Mouse (Mus musculus) adrenal gland, adult (tissue): ENCODE results near the gene Gm20388.
A peak's percentile ranks its signal among the peaks of the same experiment; 100 is the strongest.

ENCODE experiments used
- DNase-seq, 2 experiments: peaks; one replicate each; pipeline ENCODE4 v3.0.0; 2022 to 2023; ENCODE audit warnings: low spot score in 1 of 2; ENCODE audit not compliant: inconsistent age in 2 of 2

Gm20388 gene

GRCm38 (mm10) chr8:124348087-124348486 is 4437.4 kb downstream of the Gm20388 start:
- no peak for DNase-seq

- peak; percentile 74 to 95 for DNase-seq
These were observed 4439.0 kb downstream of the Gm20388 start for GRCm38 (mm10) chr8:124349663-124350062.

DNA sequence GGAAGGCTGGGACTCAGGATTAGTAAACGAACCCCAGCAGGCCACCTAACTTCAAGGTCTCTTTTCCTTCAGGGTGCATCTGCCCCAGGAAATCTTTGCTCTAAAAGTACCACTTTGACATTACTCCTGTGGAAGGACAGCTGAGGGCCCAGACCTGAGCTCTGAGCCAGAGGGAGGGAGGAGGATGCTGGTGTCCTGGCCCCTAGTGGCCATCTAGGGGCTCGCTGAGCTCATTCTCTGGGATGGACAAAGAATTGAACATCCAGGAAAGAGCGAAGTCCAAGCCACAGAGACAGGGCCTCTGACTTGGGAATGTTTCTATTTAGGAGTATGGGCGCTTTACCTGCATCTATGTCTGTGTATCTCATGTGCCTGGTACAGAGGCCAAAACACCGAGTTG is 4441.0 kb downstream of the Gm20388 start:
- no peak for DNase-seq

GRCm38 (mm10) chr8:124360911-124361310 is 4450.3 kb downstream of the Gm20388 start:
- DNase-seq: no peak

GRCm38 (mm10) chr8:124361773-124362427 is 4451.3 kb downstream of the Gm20388 start:
- DNase-seq: no peak

DNA sequence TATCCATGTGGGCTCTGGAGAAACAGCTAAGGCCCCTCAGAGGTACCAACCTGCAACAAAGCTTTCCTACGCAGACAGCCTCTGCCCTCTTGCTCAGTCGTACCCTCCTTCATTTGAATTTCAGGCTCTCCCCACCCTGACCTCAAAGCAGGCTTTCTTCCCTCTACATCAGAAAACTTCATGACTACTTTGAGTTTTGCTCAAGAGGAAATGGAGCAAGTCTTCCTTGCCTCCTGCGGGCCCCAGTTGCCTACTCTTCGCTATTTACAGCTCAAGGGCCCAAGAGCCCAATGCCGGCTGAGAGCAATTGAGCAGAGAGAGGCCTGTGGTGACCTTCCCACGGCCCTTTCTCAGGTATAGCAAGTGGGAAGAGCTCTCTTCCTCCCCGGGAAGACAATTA is 4451.9 kb downstream of the Gm20388 start:
- DNase-seq: no peak

DNA sequence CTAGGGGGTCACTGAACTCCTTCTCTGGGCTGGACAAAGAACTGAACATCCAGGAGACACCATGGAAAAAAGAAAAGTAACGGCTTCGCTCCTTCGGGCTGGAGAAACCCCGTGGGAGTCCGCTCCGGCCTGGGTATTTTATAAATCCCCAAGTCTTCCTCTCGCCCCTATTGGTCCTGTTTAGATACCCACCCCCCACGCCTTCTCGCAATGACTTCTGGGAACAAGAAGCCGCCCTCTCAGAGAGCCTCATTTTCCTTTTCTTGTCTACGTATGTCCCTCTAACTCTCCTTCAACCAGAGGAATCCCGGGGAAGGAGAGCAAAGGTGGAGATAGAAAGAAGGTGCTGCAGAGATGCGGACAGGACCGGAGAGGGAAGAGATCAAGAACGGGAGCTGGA is 4452.7 kb downstream of the Gm20388 start:
- no peak for DNase-seq

DNA sequence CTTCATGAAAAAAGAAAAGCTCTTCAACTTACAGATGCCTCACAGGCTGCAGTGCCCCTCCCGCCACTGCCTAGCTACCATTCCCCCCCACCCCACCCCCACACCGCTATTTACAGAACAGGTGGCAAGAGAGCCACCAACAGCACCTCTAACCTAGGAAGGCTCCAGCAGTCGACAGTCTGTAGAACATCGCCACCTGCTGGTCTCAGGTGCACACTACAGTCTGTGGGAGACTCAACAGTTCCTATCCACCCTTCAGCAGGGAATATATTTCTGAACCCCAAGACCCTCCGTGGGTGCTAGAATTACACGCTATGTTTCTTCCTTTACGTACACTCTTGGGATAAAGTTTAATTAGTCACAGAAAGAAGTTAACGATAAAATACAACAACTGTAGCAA is 4457.6 kb downstream of the Gm20388 start:
- DNase-seq: peak; percentile 50 to 84

GRCm38 (mm10) chr8:124370422-124371183 is 4460.0 kb downstream of the Gm20388 start:
- no peak for DNase-seq

DNA sequence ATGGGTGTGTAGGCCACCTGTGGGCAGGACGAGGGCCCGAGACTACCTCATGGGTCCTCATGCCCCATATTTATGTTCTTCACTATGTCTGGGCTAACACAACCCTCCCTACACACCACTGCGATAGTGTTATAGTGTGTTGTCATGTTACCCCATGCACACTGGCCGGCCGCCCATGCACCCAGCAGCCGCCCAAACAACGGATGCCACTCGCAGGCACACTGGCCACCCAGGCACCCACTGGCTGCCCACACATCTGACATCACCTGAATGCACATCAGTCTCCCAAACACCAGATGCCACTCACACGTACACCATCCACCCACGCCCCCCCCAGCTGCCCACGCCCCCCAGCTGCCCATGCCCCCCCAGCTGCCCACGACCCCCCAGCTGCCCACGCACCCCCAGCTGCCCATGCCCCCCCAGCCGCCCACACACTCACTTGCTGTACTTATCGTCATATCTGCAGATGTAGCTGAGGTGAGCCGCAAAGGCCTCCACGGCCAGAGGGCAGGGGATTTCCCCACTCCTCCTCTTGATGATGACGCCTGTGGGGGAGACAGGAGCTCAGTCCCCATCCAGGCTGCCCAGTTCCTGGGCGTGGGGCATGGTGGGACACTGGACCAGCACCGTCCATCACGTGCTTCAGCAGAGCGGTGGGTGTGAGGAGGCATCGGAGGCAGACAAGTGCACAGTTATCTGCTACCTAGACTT is 4460.9 kb downstream of the Gm20388 start:
- DNase-seq: no peak

DNA sequence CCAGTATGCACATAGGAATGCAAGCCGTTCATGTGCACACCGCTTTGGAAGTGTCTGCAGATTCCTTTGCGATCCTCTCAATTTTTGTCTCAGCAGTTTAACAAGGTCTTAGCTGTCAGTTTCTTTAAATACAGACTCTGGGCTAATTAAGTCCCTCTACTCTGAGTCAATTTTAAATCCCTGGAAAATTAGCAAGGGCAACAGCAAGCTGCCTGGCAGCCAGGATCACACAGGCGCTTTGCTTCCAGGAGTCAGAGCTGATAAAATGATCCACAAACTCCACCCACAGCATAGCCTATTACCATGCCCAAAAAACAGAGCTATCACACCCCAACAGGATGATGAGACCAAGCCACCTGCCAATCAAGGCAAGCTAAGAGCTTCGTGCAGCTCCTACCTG is 4463.1 kb downstream of the Gm20388 start:
- no peak for DNase-seq

GRCm38 (mm10) chr8:124375168-124375567 is 4464.5 kb downstream of the Gm20388 start:
- DNase-seq: peak; percentile 46 to 58

DNA sequence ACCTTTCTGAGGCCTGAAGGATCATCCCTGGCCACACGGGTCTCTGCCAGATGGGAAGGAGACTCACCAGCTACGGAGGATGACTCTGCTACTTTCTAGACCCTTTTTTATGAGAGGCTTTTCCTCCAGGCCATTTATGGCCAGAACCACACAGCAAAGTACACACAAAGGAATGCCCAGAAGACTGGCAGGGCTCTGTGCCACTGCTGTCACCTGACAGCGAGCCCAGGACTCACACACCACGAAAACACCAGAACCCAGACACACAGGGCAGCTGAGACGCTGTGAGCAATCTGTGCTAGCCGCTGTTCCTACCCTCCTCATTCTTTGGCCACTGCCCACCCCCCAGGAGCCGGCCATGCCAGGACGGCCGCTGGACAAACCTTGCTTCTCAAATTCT is 4465.1 kb downstream of the Gm20388 start:
- no peak for DNase-seq

GRCm38 (mm10) chr8:124376406-124376805 is 4465.8 kb downstream of the Gm20388 start:
- DNase-seq: no peak

DNA sequence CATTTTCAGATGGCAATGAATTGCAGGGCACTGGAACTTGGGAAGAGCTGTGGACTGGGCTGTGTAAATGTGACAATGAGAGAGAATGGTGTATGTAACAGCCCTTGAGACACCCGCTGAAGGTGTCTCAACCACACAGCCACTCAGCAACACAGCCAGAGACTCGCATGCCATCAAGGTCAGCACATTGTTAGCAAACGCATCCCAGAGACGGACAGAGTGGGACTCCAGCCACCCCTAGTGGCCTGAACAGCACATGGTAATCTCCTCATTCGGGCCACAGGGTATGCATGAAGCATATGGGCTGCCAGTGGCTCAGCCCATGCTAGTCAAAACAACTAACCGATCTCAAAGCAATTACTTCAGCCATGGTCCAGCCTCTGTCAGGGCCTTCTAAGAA is 4468.6 kb downstream of the Gm20388 start:
- peak in 1 of 2 experiments; percentile 56 for DNase-seq

GRCm38 (mm10) chr8:124382235-124382634 is 4471.6 kb downstream of the Gm20388 start:
- no peak for DNase-seq

DNA sequence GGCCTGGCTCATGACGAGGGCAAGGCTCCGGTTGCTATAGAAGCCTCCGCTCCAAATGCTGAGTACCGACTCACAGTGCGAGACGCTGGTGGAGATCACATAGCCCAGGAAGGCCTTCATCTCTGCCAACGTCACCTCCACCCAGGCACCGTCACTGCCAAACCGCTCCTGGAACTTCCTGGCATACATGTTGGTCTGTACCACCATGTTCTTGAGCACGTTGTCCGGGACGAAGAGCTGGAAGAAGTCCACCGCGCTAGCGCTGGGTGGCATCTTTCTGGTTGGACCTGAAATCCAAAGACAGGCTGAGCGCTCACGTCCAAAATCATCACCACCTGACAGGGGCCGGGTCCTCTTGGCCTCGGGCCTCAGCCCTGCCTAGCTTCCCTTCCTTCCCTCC is 4473.7 kb downstream of the Gm20388 start:
- DNase-seq: no peak

- DNase-seq: peak; percentile 75 to 81
These were observed 4475.7 kb downstream of the Gm20388 start for GRCm38 (mm10) chr8:124386225-124386899.

DNA sequence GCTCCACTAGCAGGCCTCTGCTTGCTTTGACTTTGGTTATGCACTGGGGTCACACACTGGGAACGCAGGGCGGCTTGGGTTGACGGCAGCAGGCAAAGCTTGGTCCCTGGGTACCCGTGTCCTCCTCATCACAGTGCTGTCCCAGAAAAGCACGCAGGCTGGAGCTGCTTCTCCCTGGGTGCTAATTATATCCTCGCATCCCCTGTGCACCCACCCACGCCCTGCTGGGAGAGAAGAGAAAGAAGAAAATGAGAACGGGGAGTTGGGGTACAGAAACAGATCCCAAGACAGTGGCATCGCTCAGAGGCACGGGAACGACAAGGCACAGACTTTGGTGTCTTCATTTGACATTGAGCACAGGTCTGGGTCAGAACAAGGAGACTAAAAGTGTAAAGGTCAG is 4478.9 kb downstream of the Gm20388 start:
- DNase-seq: no peak

- DNase-seq: no peak
These were observed 4480.6 kb downstream of the Gm20388 start for GRCm38 (mm10) chr8:124391191-124391590.

DNA sequence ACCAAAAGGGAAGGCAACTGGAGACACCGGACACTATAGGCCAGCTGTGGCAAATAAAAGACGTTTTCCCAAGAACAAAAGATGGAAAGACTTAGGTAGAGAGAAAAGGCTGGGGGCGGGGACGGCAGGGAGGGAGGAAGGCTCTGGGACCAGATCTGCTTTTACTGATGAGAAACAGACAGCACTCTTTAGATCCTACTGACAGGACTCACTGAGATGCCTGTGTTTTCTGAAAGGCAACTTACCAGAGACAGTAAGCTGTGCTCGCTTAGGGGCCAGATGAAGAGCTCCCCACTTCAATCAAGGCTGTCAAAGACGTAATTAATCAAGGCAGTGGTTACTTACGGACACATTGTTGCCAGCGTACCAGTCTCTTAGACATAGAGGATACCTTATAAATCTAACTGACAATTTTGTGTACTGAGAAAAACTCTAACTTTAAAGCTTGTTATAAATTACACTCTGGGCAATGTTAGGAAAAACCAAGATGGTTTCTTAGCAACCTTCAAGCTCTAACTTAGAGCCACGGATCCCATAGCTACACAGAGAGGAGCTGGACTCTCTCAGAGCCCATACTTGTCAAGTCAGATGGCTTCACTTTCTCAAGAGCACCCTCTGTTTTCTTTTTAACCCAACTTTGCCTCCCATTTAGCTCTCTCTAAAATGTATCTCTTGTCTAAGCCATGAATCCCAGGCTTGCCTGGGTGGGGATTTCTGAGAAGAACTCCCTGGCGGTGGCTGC is 4481.8 kb downstream of the Gm20388 start:
- DNase-seq: no peak
